Mouse (Mus musculus): ENCODE data around the gene 1700020N01Rik. TPM values are rescaled to one million over a fixed set of nuclear protein-coding genes. Genes with fewer than 3 reads are reported as not detected.

The 1700020N01Rik gene
- polyA plus RNA-seq, 1 experiment = not detected

GRCm38 (mm10) chr10:21652426-21653345, 59.7 kb downstream of the 1700020N01Rik start:
- Histone ChIP-seq H3K4me3 (replicated peaks; ENCODE audit: extremely low read depth, low read depth, low read length) (no peak overlapping the region), H3K4me1 (ENCODE audit: control insufficient read depth, insufficient read depth, low read length) (no peaks in the 10 kb centered on the region)
- TF ChIP-seq POLR2A (IDR thresholded peaks at IDR 0.05; ENCODE audit: borderline replicate concordance, extremely low read depth, low read depth, low read length) (no peak), CTCF (IDR thresholded peaks at IDR 0.05; ENCODE audit: insufficient read depth, low read length) (no peak)
- no peak for DNase-seq
- 79% methylated on average over 24 of the region's 24 CpGs for WGBS

- Histone ChIP-seq H3K4me1 (ENCODE audit: control insufficient read depth, insufficient read depth, low read length) (no peaks in the 10 kb centered on the region), H3K4me3 (replicated peaks; ENCODE audit: extremely low read depth, low read depth, low read length) (no peak overlapping the region)
- DNase-seq = no peak
- WGBS = 90% methylated on average over 7 of the region's 7 CpGs
- TF ChIP-seq POLR2A (IDR thresholded peaks at IDR 0.05; ENCODE audit: borderline replicate concordance, extremely low read depth, low read depth, low read length) = no peak
- no peak for TF ChIP-seq CTCF (IDR thresholded peaks at IDR 0.05; ENCODE audit: insufficient read depth, low read length)
Measured at GRCm38 (mm10) chr10:21653469-21653868, 60.5 kb downstream of the 1700020N01Rik start.

GRCm38 (mm10) chr10:21659576-21660246, 66.8 kb downstream of the 1700020N01Rik start:
- 68% methylated on average over 8 of the region's 8 CpGs for whole genome bisulfite sequencing
- no peak for DNase-seq
- no peak overlapping the region for H3K4me3 ChIP-seq (replicated peaks; ENCODE audit: extremely low read depth, low read depth, low read length)
- TF ChIP-seq CTCF (IDR thresholded peaks at IDR 0.05; ENCODE audit: insufficient read depth, low read length) (no peak), POLR2A (IDR thresholded peaks at IDR 0.05; ENCODE audit: borderline replicate concordance, extremely low read depth, low read depth, low read length) (no peak)
- H3K4me1 ChIP-seq (ENCODE audit: control insufficient read depth, insufficient read depth, low read length) = no peaks in the 10 kb centered on the region

- H3K4me3 ChIP-seq (replicated peaks; ENCODE audit: extremely low read depth, low read depth, low read length) = peak overlapping the region; percentile 58
- WGBS = 35% methylated on average over 17 of the region's 17 CpGs
- H3K4me1 ChIP-seq (ENCODE audit: control insufficient read depth, insufficient read depth, low read length) = peaks cover 2% of the 10 kb centered on the region
- DNase-seq = no peak
- no peak for TF ChIP-seq CTCF (IDR thresholded peaks at IDR 0.05; ENCODE audit: insufficient read depth, low read length)
- peak; percentile 65; the same call in 1 of the 2 replicates for TF ChIP-seq POLR2A (IDR thresholded peaks at IDR 0.05; ENCODE audit: borderline replicate concordance, extremely low read depth, low read depth, low read length)
Measured at GRCm38 (mm10) chr10:21668976-21669375, 76.0 kb downstream of the 1700020N01Rik start.

GRCm38 (mm10) chr10:21669750-21670161, 76.8 kb downstream of the 1700020N01Rik start:
- H3K4me3 ChIP-seq (replicated peaks; ENCODE audit: extremely low read depth, low read depth, low read length) = peak overlapping the region; percentile 9

GRCm38 (mm10) chr10:21670168-21670567, 77.2 kb downstream of the 1700020N01Rik start:
- 56% methylated on average over 5 of the region's 5 CpGs for WGBS
- H3K4me3 ChIP-seq (replicated peaks; ENCODE audit: extremely low read depth, low read depth, low read length) = no peak overlapping the region
- TF ChIP-seq POLR2A (IDR thresholded peaks at IDR 0.05; ENCODE audit: borderline replicate concordance, extremely low read depth, low read depth, low read length) (no peak), CTCF (IDR thresholded peaks at IDR 0.05; ENCODE audit: insufficient read depth, low read length) (no peak)
- H3K4me1 ChIP-seq (ENCODE audit: control insufficient read depth, insufficient read depth, low read length) = peaks cover 2% of the 10 kb centered on the region
- no peak for DNase-seq

More at GRCm38 (mm10) chr10:21669750-21670161, 76.8 kb downstream of the 1700020N01Rik start:
- DNase-seq = no peak
- TF ChIP-seq CTCF (IDR thresholded peaks at IDR 0.05; ENCODE audit: insufficient read depth, low read length) (no peak), POLR2A (IDR thresholded peaks at IDR 0.05; ENCODE audit: borderline replicate concordance, extremely low read depth, low read depth, low read length) (no peak)
- WGBS = 41% methylated on average over 11 of the region's 11 CpGs
- H3K4me1 ChIP-seq (ENCODE audit: control insufficient read depth, insufficient read depth, low read length) = peaks cover 2% of the 10 kb centered on the region

Other genes with a start within 250 kb of the 1700020N01Rik start
- gene Aldh8a1, start 215.9 kb upstream of the 1700020N01Rik start, polyA plus RNA-seq (2012; rRNA removed) = 0.05 and 0.22 TPM in 2 replicates

All from lung, adult 2 months (tissue).